Mouse (Mus musculus) E14TG2a.4 (cell line): Measurements from ENCODE around the gene Clec3a.

Experiments
- CTCF ChIP-seq: conservative IDR thresholded peaks from 2 replicates; pipeline ENCODE4 v1.5.1; 2014; ENCODE audit warnings: low read length
- NANOG ChIP-seq: IDR thresholded peaks from 2 replicates; pipeline ENCODE4 v1.6.1; 2014; ENCODE audit warnings: borderline replicate concordance, low read length, mixed read lengths
- POU5F1 ChIP-seq: IDR thresholded peaks from 2 replicates; pipeline ENCODE4 v1.6.1; 2014; ENCODE audit warnings: low read length, borderline replicate concordance

DNA sequence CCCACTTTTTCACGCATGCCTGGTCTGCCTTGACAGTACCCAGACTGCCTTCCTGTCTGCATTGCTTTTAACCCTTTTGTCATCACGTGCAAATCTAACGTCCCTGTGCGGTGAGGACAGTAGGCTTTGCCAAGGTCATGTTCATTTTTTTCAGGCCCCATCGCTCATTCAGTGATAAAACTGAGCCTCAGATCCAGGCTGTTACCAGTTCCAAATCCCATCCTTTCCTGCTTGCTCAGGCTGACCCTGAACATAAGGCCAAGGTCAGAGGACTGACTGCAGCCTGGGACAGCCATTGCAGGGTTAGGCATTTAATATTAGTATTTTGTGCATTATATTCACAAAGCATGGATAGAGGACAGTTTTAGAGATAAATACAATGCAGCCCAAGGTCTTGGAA lies 19.6 kb upstream of the Clec3a start:
- no peak for TF ChIP-seq CTCF
- no peak for TF ChIP-seq NANOG
- TF ChIP-seq POU5F1: no peak
